Mouse (Mus musculus): ENCODE data around the gene Usp38. TPM values are rescaled to one million over a fixed set of nuclear protein-coding genes. Genes with fewer than 3 reads are reported as not detected.

The Usp38 gene
- total RNA-seq, 1 experiment, result 30.1 TPM

GRCm38 (mm10) chr8:80952973-80953372, 61.8 kb downstream of the Usp38 start:
- Histone ChIP-seq H3K9ac (ENCODE audit: insufficient read depth, low read depth, low read length, poor library complexity, severe bottlenecking) (no peak overlapping the region), H3K27ac (ENCODE audit: insufficient read depth, low read depth, low read length, poor library complexity, severe bottlenecking) (no peak overlapping the region), H3K9me3 (ENCODE audit: control insufficient read depth, insufficient read depth, low read depth, low read length) (no peaks in the 10 kb centered on the region), H3K36me3 (ENCODE audit: control insufficient read depth, insufficient read depth, low read length, poor library complexity, severe bottlenecking) (no peaks in the 10 kb centered on the region), H3K4me1 (ENCODE audit: control insufficient read depth in 2 of 2, insufficient read depth in 2 of 2, low read length in 2 of 2, poor library complexity in 1 of 2) (no peaks in the 10 kb centered on the region), H3K4me3 (ENCODE audit: insufficient read depth in 1 of 2, low read depth in 1 of 2, low read length in 2 of 2, poor library complexity in 1 of 2, severe bottlenecking in 1 of 2) (no peak overlapping the region)
- TF ChIP-seq ZC3H11A (IDR thresholded peaks at IDR 0.05; ENCODE audit: borderline replicate concordance, low read depth, low read length), result no peak
- no peak for TF ChIP-seq CHD2 (IDR thresholded peaks at IDR 0.05; ENCODE audit: low read depth, low read length)
- TF ChIP-seq MAFK (IDR thresholded peaks at IDR 0.05; ENCODE audit: insufficient read depth, low read depth, low read length), result no peak
- TF ChIP-seq ZNF384 (IDR thresholded peaks at IDR 0.05; ENCODE audit: low read depth, low read length), result no peak
- no peak for TF ChIP-seq HCFC1 (IDR thresholded peaks at IDR 0.05; ENCODE audit: borderline replicate concordance, insufficient read depth, low read length)
- no peak for DNase-seq (ENCODE audit: low read depth, low spot score)
- in situ Hi-C loops (cut with MboI; ENCODE audit: low sequenced_read_pairs in 2 of 2, unreplicated experiment in 2 of 2), result no loop called here

- no peak for DNase-seq (ENCODE audit: low read depth, low spot score)
- in situ Hi-C loops (cut with MboI; ENCODE audit: low sequenced_read_pairs in 2 of 2, unreplicated experiment in 2 of 2), result no loop called here
- Histone ChIP-seq H3K27ac (ENCODE audit: insufficient read depth, low read depth, low read length, poor library complexity, severe bottlenecking) (no peak overlapping the region), H3K36me3 (ENCODE audit: control insufficient read depth, insufficient read depth, low read length, poor library complexity, severe bottlenecking) (no peaks in the 10 kb centered on the region), H3K4me1 (ENCODE audit: control insufficient read depth in 2 of 2, insufficient read depth in 2 of 2, low read length in 2 of 2, poor library complexity in 1 of 2) (no peaks in the 10 kb centered on the region), H3K9me3 (ENCODE audit: control insufficient read depth, insufficient read depth, low read depth, low read length) (no peaks in the 10 kb centered on the region), H3K4me3 (ENCODE audit: insufficient read depth in 1 of 2, low read depth in 1 of 2, low read length in 2 of 2, poor library complexity in 1 of 2, severe bottlenecking in 1 of 2) (no peak overlapping the region), H3K9ac (ENCODE audit: insufficient read depth, low read depth, low read length, poor library complexity, severe bottlenecking) (no peak overlapping the region)
- TF ChIP-seq HCFC1 (IDR thresholded peaks at IDR 0.05; ENCODE audit: borderline replicate concordance, insufficient read depth, low read length) (no peak), ZC3H11A (IDR thresholded peaks at IDR 0.05; ENCODE audit: borderline replicate concordance, low read depth, low read length) (no peak), CHD2 (IDR thresholded peaks at IDR 0.05; ENCODE audit: low read depth, low read length) (no peak), ZNF384 (IDR thresholded peaks at IDR 0.05; ENCODE audit: low read depth, low read length) (no peak), MAFK (IDR thresholded peaks at IDR 0.05; ENCODE audit: insufficient read depth, low read depth, low read length) (no peak)
Observed at GRCm38 (mm10) chr8:80952235-80952915, 62.4 kb downstream of the Usp38 start.

GRCm38 (mm10) chr8:80948405-80949183, 66.1 kb downstream of the Usp38 start:
- Histone ChIP-seq H3K36me3 (ENCODE audit: control insufficient read depth, insufficient read depth, low read length, poor library complexity, severe bottlenecking) (no peaks in the 10 kb centered on the region), H3K9me3 (ENCODE audit: control insufficient read depth, insufficient read depth, low read depth, low read length) (no peaks in the 10 kb centered on the region), H3K4me3 (ENCODE audit: insufficient read depth in 1 of 2, low read depth in 1 of 2, low read length in 2 of 2, poor library complexity in 1 of 2, severe bottlenecking in 1 of 2) (no peak overlapping the region), H3K4me1 (ENCODE audit: control insufficient read depth in 2 of 2, insufficient read depth in 2 of 2, low read length in 2 of 2, poor library complexity in 1 of 2) (no peaks in the 10 kb centered on the region), H3K9ac (ENCODE audit: insufficient read depth, low read depth, low read length, poor library complexity, severe bottlenecking) (no peak overlapping the region), H3K27ac (ENCODE audit: insufficient read depth, low read depth, low read length, poor library complexity, severe bottlenecking) (no peak overlapping the region)
- no peak for TF ChIP-seq ZC3H11A (IDR thresholded peaks at IDR 0.05; ENCODE audit: borderline replicate concordance, low read depth, low read length)
- no peak for TF ChIP-seq MAFK (IDR thresholded peaks at IDR 0.05; ENCODE audit: insufficient read depth, low read depth, low read length)
- no peak for TF ChIP-seq CHD2 (IDR thresholded peaks at IDR 0.05; ENCODE audit: low read depth, low read length)
- no peak for TF ChIP-seq ZNF384 (IDR thresholded peaks at IDR 0.05; ENCODE audit: low read depth, low read length)
- no peak for TF ChIP-seq HCFC1 (IDR thresholded peaks at IDR 0.05; ENCODE audit: borderline replicate concordance, insufficient read depth, low read length)
- in situ Hi-C loops (cut with MboI; ENCODE audit: low sequenced_read_pairs in 2 of 2, unreplicated experiment in 2 of 2), result no loop called here
- no peak for DNase-seq (ENCODE audit: low read depth, low spot score)

GRCm38 (mm10) chr8:80943742-80944141, 71.0 kb downstream of the Usp38 start:
- TF ChIP-seq ZNF384 (IDR thresholded peaks at IDR 0.05; ENCODE audit: low read depth, low read length), result no peak
- TF ChIP-seq CHD2 (IDR thresholded peaks at IDR 0.05; ENCODE audit: low read depth, low read length), result no peak
- TF ChIP-seq ZC3H11A (IDR thresholded peaks at IDR 0.05; ENCODE audit: borderline replicate concordance, low read depth, low read length), result no peak
- no peak for TF ChIP-seq MAFK (IDR thresholded peaks at IDR 0.05; ENCODE audit: insufficient read depth, low read depth, low read length)
- TF ChIP-seq HCFC1 (IDR thresholded peaks at IDR 0.05; ENCODE audit: borderline replicate concordance, insufficient read depth, low read length), result no peak
- Histone ChIP-seq H3K4me1 (ENCODE audit: control insufficient read depth in 2 of 2, insufficient read depth in 2 of 2, low read length in 2 of 2, poor library complexity in 1 of 2) (no peaks in the 10 kb centered on the region), H3K9me3 (ENCODE audit: control insufficient read depth, insufficient read depth, low read depth, low read length) (no peaks in the 10 kb centered on the region), H3K36me3 (ENCODE audit: control insufficient read depth, insufficient read depth, low read length, poor library complexity, severe bottlenecking) (no peaks in the 10 kb centered on the region), H3K9ac (ENCODE audit: insufficient read depth, low read depth, low read length, poor library complexity, severe bottlenecking) (no peak overlapping the region), H3K4me3 (ENCODE audit: insufficient read depth in 1 of 2, low read depth in 1 of 2, low read length in 2 of 2, poor library complexity in 1 of 2, severe bottlenecking in 1 of 2) (no peak overlapping the region), H3K27ac (ENCODE audit: insufficient read depth, low read depth, low read length, poor library complexity, severe bottlenecking) (no peak overlapping the region)
- in situ Hi-C loops (cut with MboI; ENCODE audit: low sequenced_read_pairs in 2 of 2, unreplicated experiment in 2 of 2), result no loop called here
- DNase-seq (ENCODE audit: low read depth, low spot score), result no peak

Data from ES-E14 (cell line).